Mouse (Mus musculus) colon, adult 2 months (tissue): Measurements from ENCODE around the gene Olfr566. TPM values are rescaled to one million over a fixed set of nuclear protein-coding genes. Genes with fewer than 3 reads are reported as not detected.

Experiments used
- polyA plus RNA-seq: library from polyadenylated mRNA; depleted of rRNA; stranded (reverse); fragments of >200 nt; gene quantifications from 2 replicates; pipeline ENCODE4 v1.2.3, GENCODE M21; 2012; rRNA removed

The Olfr566 gene
- polyA plus RNA-seq, result not detected in 2 replicates

GRCm38 (mm10) chr7:102858665-102859064 is at the start of gene Olfr566:
Olfr566 (minus strand) TSS chr7:102858765.

DNA sequence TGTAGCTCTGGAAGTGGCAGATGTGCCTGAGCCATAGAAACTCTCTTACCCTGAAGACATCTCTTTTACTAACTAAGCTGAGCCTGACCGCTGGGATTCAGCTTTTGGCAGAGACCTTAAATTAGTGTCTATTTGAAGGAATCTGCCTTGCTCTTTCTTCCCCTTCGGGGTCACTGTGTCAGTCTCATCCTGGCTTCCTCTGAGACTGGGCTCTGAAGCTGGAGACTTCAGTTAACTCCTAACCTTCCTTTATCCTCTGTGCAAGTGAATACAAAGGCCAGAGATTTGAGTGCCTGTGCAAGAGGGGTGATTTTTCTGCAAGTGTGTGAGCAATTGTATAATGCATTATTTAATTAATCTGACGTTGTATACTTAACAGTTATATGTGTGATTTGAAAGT is 32.2 kb upstream of the Olfr566 start, which contains the start of gene Olfr569:
TSS of gene Olfr569 (minus strand) at position 101 of the 400 bp plus-strand sequence.

GRCm38 (mm10) chr7:102876822-102877221 is 18.3 kb upstream of the Olfr566 start, which contains the start of gene Olfr568:
Olfr568 (plus strand) TSS chr7:102877122.

Other genes starting within 250 kb of the Olfr566 start
- not detected in 2 replicates for gene Olfr553, start 240.5 kb downstream of the Olfr566 start, polyA plus RNA-seq
- not detected in 2 replicates for gene Olfr554, start 220.3 kb downstream of the Olfr566 start, polyA plus RNA-seq
- not detected in 2 replicates for gene Olfr555, start 199.9 kb downstream of the Olfr566 start, polyA plus RNA-seq
- not detected in 2 replicates for gene Olfr556, start 193.9 kb downstream of the Olfr566 start, polyA plus RNA-seq
- gene Trim68, start 171.4 kb downstream of the Olfr566 start, polyA plus RNA-seq, result 10.8 and 13.9 TPM in 2 replicates
- gene Olfr557, start 162.9 kb downstream of the Olfr566 start, polyA plus RNA-seq, result not detected in 2 replicates
- gene Olfr558, start 156.6 kb downstream of the Olfr566 start, polyA plus RNA-seq, result 0.90 and 1.6 TPM in 2 replicates
- gene Olfr33, start 139.7 kb downstream of the Olfr566 start, polyA plus RNA-seq, result 0.12 and 0.20 TPM in 2 replicates
- not detected in 2 replicates for gene Olfr559, start 131.3 kb downstream of the Olfr566 start, polyA plus RNA-seq
- gene Olfr560, start 99.4 kb downstream of the Olfr566 start, polyA plus RNA-seq, result 0.14 and 0.16 TPM in 2 replicates
- 7.7 and 9.7 TPM in 2 replicates for gene Olfr78, start 99.3 kb downstream of the Olfr566 start, polyA plus RNA-seq
- not detected in 2 replicates for gene Olfr561, start 87.5 kb downstream of the Olfr566 start, polyA plus RNA-seq
- not detected in 2 replicates for gene Olfr564, start 55.3 kb downstream of the Olfr566 start, polyA plus RNA-seq
- gene Olfr568, start 18.4 kb upstream of the Olfr566 start, polyA plus RNA-seq, result not detected in 2 replicates
- gene Olfr569, start 32.1 kb upstream of the Olfr566 start, polyA plus RNA-seq, result not detected in 2 replicates
- gene Olfr570, start 35.8 kb upstream of the Olfr566 start, polyA plus RNA-seq, result not detected in 2 replicates
- not detected in 2 replicates for gene Olfr571, start 58.8 kb upstream of the Olfr566 start, polyA plus RNA-seq
- not detected in 2 replicates for gene Olfr572, start 65.6 kb upstream of the Olfr566 start, polyA plus RNA-seq
- gene Olfr573-ps1, start 83.8 kb upstream of the Olfr566 start, polyA plus RNA-seq, result not detected in 2 replicates
- gene Olfr574, start 89.7 kb upstream of the Olfr566 start, polyA plus RNA-seq, result not detected in 2 replicates
- gene Olfr575, start 100.0 kb upstream of the Olfr566 start, polyA plus RNA-seq, result not detected in 2 replicates
- gene Olfr576, start 103.9 kb upstream of the Olfr566 start, polyA plus RNA-seq, result not detected in 2 replicates
- gene Olfr577, start 117.2 kb upstream of the Olfr566 start, polyA plus RNA-seq, result not detected in 2 replicates
- gene Olfr578, start 130.6 kb upstream of the Olfr566 start, polyA plus RNA-seq, result not detected in 2 replicates
- not detected in 2 replicates for gene Olfr582, start 179.3 kb upstream of the Olfr566 start, polyA plus RNA-seq
- gene Olfr583, start 192.5 kb upstream of the Olfr566 start, polyA plus RNA-seq, result not detected in 2 replicates
- gene Olfr584, start 223.1 kb upstream of the Olfr566 start, polyA plus RNA-seq, result not detected in 2 replicates
- not detected in 2 replicates for gene Olfr585, start 239.0 kb upstream of the Olfr566 start, polyA plus RNA-seq